Mouse (Mus musculus): ENCODE results near the gene Aldh5a1. TPM values are rescaled to one million over a fixed set of nuclear protein-coding genes. Genes with fewer than 3 reads are reported as not detected.

Aldh5a1 gene
- polyA plus RNA-seq, 1 experiment from 2014 or later, result 9.6 TPM

DNA sequence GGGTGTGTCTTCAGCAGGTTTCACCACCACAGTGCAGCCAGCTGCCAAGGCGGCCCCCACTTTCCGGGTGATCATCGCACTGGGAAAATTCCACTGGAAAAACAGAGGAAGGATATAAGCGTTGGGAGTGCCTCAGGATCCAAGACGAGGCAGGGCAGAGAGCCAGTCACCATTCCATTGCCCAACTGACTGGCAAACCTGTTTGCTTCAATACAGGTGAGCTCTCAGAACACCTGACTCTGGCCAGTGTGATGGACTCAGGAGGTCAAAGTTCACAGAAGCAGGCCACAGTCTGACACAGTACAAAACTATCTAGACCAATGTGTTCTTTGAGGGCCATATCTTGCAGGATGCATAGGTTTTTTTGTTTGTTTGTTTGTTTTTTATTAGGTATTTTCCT lies 13.5 kb downstream of the Aldh5a1 start:
- WGBS, result 85% methylated on average over 5 of the region's 5 CpGs

DNA sequence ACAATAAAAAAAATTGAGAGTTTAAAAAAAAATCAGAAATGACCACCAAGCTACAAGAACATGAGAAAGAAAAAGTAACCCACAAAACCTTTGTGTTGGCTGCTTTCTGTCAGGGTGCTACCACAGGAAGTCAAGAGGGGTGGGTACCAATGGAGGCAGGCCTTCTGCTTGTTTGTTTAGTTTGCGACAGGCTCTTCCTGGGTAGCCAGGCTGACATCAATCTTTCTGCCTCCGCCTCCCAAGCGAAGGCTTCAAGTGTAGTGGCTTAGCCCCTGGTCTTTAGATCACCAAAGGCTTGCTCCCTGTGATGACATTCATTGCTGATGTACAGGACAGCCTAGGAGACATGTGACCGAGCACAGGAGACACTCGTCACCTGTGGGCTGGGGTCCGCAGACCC lies 16.2 kb downstream of the Aldh5a1 start:
- H3K4me3 ChIP-seq (replicated peaks), result no peak overlapping the region
- WGBS, result 62% methylated on average over 6 of the region's 6 CpGs

More for the DNA sequence above, 13.5 kb downstream of the Aldh5a1 start:
- Histone ChIP-seq H3K27me3 (replicated peaks) (no peaks in the 10 kb centered on the region), H3K9ac (no peak overlapping the region), H3K9me3 (no peaks in the 10 kb centered on the region), H3K4me2 (replicated peaks) (no peak overlapping the region), H3K4me1 (replicated peaks) (no peaks in the 10 kb centered on the region), H3K27ac (no peak overlapping the region), H3K36me3 (peaks cover 8% of the 10 kb centered on the region; the same call in 1 of the 2 replicates), H3K4me3 (replicated peaks) (no peak overlapping the region)
- no peak for ATAC-seq

DNA sequence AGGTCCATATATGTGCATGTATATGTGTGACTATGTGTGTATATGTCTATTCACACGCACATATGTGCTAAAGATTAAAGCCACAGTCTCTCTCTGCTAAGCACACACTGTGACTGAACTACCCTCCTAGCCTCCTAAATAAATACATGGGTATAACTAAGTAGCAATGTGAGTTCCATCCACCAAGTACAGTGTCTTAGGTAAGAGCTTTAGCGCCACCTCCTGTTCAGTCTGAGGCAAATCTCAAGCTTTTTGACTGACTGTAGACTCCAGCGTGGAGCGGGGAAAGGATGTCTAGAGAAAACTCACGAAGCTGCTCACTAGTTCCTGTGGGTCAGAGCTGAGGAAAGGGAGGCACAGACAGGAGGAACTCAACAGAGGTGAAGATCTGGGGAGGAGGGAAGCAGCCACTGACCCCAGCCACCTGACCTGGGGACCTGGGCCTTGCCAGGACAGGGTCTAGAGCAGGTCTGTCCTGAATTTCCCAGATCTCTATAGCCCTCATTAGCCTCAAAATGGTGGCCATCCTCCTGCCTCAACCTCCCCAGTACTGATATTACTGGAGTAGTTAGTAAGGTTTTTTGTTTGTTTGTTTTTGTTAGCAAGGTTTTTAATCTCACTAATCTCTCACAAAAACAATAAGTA lies 17.0 kb downstream of the Aldh5a1 start:
- WGBS, result 30% methylated on average over 5 of the region's 5 CpGs
- peaks cover 8% of the 10 kb centered on the region; the same call in 1 of the 2 replicates for H3K36me3 ChIP-seq
- H3K27me3 ChIP-seq (replicated peaks), result no peaks in the 10 kb centered on the region
- no peaks in the 10 kb centered on the region for H3K4me1 ChIP-seq (replicated peaks)
- H3K4me3 ChIP-seq (replicated peaks), result no peak overlapping the region
- H3K9me3 ChIP-seq, result no peaks in the 10 kb centered on the region
- no peak overlapping the region for H3K9ac ChIP-seq
- H3K27ac ChIP-seq, result no peak overlapping the region
- no peak overlapping the region for H3K4me2 ChIP-seq (replicated peaks)
- ATAC-seq, result peak; percentile 92

More for the DNA sequence above, 16.2 kb downstream of the Aldh5a1 start:
- Histone ChIP-seq H3K36me3 (peaks cover 8% of the 10 kb centered on the region; the same call in 1 of the 2 replicates), H3K27ac (no peak overlapping the region), H3K4me1 (replicated peaks) (no peaks in the 10 kb centered on the region), H3K9ac (no peak overlapping the region), H3K4me2 (replicated peaks) (no peak overlapping the region), H3K9me3 (no peaks in the 10 kb centered on the region), H3K27me3 (replicated peaks) (no peaks in the 10 kb centered on the region)
- ATAC-seq, result no peak

DNA sequence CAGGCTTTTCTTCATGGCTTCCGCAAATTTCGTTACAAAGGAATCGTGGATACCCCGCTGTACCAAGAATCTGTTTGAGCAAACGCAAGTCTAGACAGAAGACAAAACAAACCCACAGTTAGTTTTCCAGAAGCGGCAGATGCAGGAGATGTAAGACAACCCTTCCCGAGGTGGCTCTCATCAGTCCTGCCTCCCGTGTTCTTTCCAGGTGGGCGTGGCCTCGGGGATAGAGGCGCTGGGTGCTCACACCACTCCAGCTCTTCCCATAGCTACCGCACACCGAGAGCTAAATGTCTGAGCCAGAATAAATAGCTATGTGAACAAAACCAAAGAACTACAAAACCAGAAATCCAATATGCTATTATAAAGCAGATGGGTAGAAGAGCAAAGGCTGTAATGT lies 21.6 kb downstream of the Aldh5a1 start:
- Histone ChIP-seq H3K9ac (no peak overlapping the region), H3K27ac (no peak overlapping the region), H3K27me3 (replicated peaks) (no peaks in the 10 kb centered on the region), H3K4me2 (replicated peaks) (no peak overlapping the region), H3K9me3 (no peaks in the 10 kb centered on the region), H3K4me1 (replicated peaks) (no peaks in the 10 kb centered on the region), H3K36me3 (peaks cover 10% of the 10 kb centered on the region; the same call in 1 of the 2 replicates), H3K4me3 (replicated peaks) (no peak overlapping the region)
- WGBS, result 69% methylated on average over 13 of the region's 13 CpGs
- no peak for ATAC-seq

DNA sequence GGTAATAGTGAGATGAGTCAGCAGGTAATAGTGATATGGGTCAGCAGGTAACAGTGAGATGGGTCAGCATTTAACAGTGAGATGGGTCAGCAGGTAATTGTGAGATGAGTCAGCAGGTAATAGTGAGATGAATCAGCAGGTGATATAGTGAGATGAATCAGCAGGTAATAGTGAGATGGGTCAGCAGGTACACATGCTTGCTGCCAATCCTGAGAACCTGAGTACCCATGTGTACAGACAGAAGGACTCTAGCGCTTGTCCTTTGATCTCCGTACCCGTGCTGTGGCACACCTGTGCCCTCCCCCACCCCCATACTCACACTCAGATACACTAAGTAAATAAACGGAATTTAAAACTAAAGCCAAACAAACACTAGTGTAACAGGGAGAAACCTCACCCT lies 22.5 kb downstream of the Aldh5a1 start:
- 66% methylated on average over 4 of the region's 4 CpGs for WGBS
- no peaks in the 10 kb centered on the region for H3K9me3 ChIP-seq
- H3K4me1 ChIP-seq (replicated peaks), result no peaks in the 10 kb centered on the region
- H3K27ac ChIP-seq, result no peak overlapping the region
- H3K9ac ChIP-seq, result no peak overlapping the region
- peak; percentile 55 for ATAC-seq
- H3K36me3 ChIP-seq, result peaks cover 10% of the 10 kb centered on the region; the same call in 1 of the 2 replicates
- no peak overlapping the region for H3K4me3 ChIP-seq (replicated peaks)
- H3K27me3 ChIP-seq (replicated peaks), result no peaks in the 10 kb centered on the region
- no peak overlapping the region for H3K4me2 ChIP-seq (replicated peaks)

DNA sequence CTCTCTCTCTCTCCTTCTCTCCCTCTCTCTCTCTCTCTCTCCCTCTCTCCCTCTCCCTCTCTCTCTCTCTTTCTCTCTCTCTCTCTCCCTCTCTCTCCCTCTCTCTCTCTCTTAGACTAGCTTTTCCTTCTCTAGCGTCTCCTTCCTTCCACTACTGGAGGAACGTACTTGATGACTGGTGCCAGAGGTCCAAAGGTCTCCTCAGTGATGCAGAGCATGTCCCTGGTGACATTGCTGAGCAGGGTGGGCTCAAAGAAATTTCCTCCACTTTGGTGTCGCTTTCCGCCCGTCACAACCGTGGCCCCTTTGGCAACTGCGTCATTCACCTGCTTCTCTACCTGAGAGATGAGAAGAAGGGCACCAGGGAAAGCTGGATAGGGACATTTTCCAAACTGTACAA lies 23.9 kb downstream of the Aldh5a1 start:
- Histone ChIP-seq H3K9me3 (no peaks in the 10 kb centered on the region), H3K27ac (no peak overlapping the region), H3K9ac (no peak overlapping the region), H3K4me1 (replicated peaks) (no peaks in the 10 kb centered on the region), H3K36me3 (peaks cover 7% of the 10 kb centered on the region; the same call in 1 of the 2 replicates), H3K4me3 (replicated peaks) (no peak overlapping the region), H3K4me2 (replicated peaks) (no peak overlapping the region), H3K27me3 (replicated peaks) (no peaks in the 10 kb centered on the region)
- ATAC-seq, result no peak
- WGBS, result 87% methylated on average over 7 of the region's 7 CpGs

DNA sequence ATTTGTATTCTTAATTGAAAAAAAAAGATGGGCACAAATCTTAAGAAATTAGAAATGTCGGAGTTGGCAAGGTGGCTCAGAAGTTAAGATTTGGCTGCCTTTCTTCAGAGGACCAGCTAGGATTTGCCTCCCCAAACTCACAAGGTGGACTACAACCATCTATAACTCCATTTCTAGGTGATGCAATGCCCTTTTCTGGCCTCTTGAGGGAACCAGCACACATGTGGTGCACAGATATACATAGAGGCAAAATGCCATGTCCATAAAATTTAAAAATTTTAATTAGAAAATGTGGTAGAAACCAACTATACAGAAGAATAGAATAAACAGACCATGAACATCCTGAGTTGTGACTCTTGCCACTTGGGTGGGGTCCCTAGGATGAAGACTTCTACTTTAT lies 28.3 kb downstream of the Aldh5a1 start:
- Histone ChIP-seq H3K9ac (no peak overlapping the region), H3K36me3 (peaks cover 7% of the 10 kb centered on the region; the same call in 1 of the 2 replicates), H3K27me3 (replicated peaks) (no peaks in the 10 kb centered on the region), H3K4me3 (replicated peaks) (no peak overlapping the region), H3K27ac (no peak overlapping the region), H3K9me3 (no peaks in the 10 kb centered on the region), H3K4me1 (replicated peaks) (no peaks in the 10 kb centered on the region), H3K4me2 (replicated peaks) (no peak overlapping the region)
- no peak for ATAC-seq
- WGBS, result 88% methylated on average over 1 of the region's 1 CpGs

DNA sequence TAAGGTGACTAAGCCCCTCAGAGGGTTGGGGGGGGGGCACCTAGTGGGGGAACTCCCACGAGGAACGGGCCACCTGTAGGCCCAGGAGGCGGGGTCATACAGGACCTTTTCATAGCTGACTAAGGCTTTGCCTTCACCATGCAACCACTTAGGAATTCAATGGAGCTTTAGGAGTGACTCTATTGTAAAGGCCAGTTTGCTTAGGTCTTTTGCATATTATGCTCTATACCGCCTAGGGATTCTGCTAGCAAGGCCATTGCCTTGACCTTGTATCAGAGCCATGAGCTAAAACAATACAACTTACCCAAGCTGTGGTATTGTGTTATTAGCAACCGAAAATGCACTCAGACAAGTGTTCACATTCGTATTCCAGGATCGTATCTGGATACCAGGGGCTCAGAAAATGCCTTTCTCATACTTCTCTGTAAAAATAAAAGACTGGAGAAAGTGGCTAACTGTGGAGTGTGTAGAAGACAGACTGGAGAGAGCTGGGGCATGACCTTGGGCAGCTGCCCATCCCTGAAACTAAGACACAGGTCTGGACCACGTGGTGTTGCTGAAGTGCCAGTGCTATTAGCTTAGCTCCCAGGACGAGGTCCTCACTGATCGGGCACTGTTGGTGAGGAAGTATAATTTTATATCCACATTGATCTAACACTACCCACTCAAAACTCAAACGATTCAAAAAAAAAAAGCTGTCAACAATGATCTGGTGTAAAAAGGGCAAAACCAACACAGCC lies 30.5 kb downstream of the Aldh5a1 start:
- H3K4me3 ChIP-seq (replicated peaks), result no peak overlapping the region
- WGBS, result 83% methylated on average over 11 of the region's 11 CpGs
- no peak overlapping the region for H3K4me2 ChIP-seq (replicated peaks)
- no peaks in the 10 kb centered on the region for H3K27me3 ChIP-seq (replicated peaks)
- no peaks in the 10 kb centered on the region for H3K4me1 ChIP-seq (replicated peaks)
- no peak for ATAC-seq
- no peak overlapping the region for H3K9ac ChIP-seq
- H3K27ac ChIP-seq, result no peak overlapping the region
- peaks cover 5% of the 10 kb centered on the region; the same call in 1 of the 2 replicates for H3K36me3 ChIP-seq
- no peaks in the 10 kb centered on the region for H3K9me3 ChIP-seq

DNA sequence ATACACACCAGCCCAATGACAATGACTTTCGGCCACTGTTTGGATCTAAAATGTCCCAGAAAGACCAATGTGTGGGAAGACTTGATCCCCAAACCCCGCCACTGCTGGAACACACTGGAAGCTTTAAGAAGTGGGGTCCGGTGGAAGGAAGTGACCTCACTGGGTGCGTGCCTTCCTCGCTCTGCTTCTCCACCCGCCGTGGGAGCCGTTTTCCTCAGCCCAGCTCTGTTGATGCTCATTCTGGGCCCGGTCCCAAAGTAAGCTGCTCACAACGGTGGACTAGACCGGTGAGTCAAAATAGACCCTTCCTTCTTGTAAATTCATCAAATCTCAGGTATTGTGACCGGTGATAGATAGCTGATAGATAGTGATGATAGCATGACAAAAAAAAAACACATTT lies 32.0 kb downstream of the Aldh5a1 start:
- Histone ChIP-seq H3K4me2 (replicated peaks) (no peak overlapping the region), H3K9me3 (no peaks in the 10 kb centered on the region), H3K27me3 (replicated peaks) (no peaks in the 10 kb centered on the region), H3K36me3 (no peaks in the 10 kb centered on the region), H3K4me3 (replicated peaks) (no peak overlapping the region), H3K9ac (no peak overlapping the region), H3K27ac (no peak overlapping the region), H3K4me1 (replicated peaks) (no peaks in the 10 kb centered on the region)
- ATAC-seq, result no peak
- WGBS, result 90% methylated on average over 12 of the region's 12 CpGs

DNA sequence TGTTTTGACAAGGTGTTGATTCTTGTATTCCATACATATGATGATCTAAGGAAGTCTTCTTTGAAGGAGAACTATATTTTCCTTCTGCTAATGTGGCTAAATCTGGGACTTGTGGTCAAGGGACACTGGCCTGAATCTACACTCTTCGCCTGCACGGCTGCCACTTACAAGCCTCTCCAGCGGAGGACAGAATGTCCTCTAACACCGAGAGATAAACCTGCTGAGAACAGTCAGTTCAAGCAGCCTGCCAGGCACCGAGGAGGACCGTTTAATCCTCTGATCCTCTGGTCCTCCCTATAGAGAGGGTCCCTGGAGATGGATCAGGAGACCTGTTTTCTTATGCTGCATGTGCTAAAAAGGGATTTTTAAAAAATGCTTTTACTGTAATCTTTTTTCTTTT lies 34.0 kb downstream of the Aldh5a1 start:
- 71% methylated on average over 6 of the region's 6 CpGs for WGBS
- no peak for ATAC-seq

DNA sequence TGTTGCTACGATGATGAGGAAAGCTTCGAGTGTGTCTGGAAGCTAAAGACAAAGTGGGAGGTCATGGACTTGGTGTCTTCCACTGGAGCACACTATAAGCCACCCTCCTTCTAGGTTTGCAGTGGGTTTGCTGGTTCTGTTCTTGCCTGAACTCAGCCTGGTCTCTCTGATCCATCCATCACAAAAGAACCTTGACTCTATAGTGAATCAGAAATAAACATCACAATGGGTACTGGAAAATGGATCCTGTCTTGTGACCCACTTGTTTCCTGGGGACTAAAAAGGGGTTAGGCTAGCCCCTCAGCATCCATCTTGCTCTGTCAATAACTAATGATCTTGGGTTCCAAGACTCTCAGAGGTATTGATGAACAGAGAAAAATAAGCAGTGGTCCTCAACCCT lies 35.5 kb downstream of the Aldh5a1 start:
- Histone ChIP-seq H3K4me1 (replicated peaks) (no peaks in the 10 kb centered on the region), H3K36me3 (no peaks in the 10 kb centered on the region), H3K9me3 (no peaks in the 10 kb centered on the region), H3K27me3 (replicated peaks) (no peaks in the 10 kb centered on the region), H3K27ac (no peak overlapping the region), H3K4me2 (replicated peaks) (no peak overlapping the region), H3K4me3 (replicated peaks) (no peak overlapping the region), H3K9ac (no peak overlapping the region)
- no peak for ATAC-seq
- 87% methylated on average over 2 of the region's 2 CpGs for WGBS

More for the DNA sequence above, 34.0 kb downstream of the Aldh5a1 start:
- H3K27ac ChIP-seq, result no peak overlapping the region
- H3K4me1 ChIP-seq (replicated peaks), result no peaks in the 10 kb centered on the region
- no peaks in the 10 kb centered on the region for H3K36me3 ChIP-seq
- H3K9me3 ChIP-seq, result no peaks in the 10 kb centered on the region
- H3K9ac ChIP-seq, result no peak overlapping the region
- no peaks in the 10 kb centered on the region for H3K27me3 ChIP-seq (replicated peaks)
- no peak overlapping the region for H3K4me3 ChIP-seq (replicated peaks)
- H3K4me2 ChIP-seq (replicated peaks), result no peak overlapping the region

DNA sequence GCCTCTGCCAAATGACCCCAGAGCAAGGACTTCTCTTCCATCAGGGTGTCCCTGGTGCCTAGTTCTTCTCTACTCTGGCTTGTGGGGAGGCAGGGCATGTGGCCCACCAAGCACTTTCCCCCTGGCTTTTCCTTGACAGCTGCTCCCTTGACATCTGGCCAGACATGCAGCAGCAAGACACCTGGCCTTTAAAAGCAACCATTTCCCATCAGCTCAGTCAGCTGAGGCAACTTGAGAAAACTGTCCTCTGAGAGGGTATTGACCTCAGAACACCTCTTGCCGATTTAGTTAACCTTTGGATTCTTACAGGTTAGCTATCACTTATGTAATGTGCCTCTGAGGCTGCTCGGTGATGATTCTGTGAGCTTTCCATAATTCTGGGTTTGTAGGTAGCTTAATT lies 43.6 kb downstream of the Aldh5a1 start:
- Histone ChIP-seq H3K9me3 (no peaks in the 10 kb centered on the region), H3K9ac (no peak overlapping the region), H3K4me3 (replicated peaks) (no peak overlapping the region), H3K4me2 (replicated peaks) (no peak overlapping the region), H3K27me3 (replicated peaks) (no peaks in the 10 kb centered on the region), H3K27ac (no peak overlapping the region), H3K36me3 (no peaks in the 10 kb centered on the region), H3K4me1 (replicated peaks) (0 out of 2 replicates have a peak, but pooled peaks cover 3% of the 10 kb centered on the region)
- ATAC-seq, result no peak
- WGBS, result 68% methylated on average over 2 of the region's 2 CpGs

DNA sequence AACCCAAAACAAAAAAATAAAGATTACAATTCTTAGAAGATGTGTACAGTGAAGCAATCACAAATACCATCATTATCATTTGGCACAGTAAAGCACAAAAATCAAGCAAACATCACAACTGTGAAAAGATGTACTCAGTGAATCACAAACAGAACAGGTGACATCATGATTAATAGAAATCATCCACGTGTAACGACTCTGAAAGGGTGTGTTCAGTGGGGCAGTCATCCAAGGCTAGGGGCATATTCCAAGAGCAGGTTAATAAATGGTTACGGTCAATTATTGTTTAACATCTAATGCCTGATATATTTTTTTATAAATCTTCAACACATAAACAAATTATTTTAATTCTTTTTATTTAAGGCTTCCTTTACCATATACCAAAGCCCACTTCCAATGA lies 44.9 kb downstream of the Aldh5a1 start:
- WGBS, result 78% methylated on average over 3 of the region's 3 CpGs

More for the DNA sequence above, 44.9 kb downstream of the Aldh5a1 start:
- Histone ChIP-seq H3K4me3 (replicated peaks) (no peak overlapping the region), H3K4me2 (replicated peaks) (no peak overlapping the region), H3K27me3 (replicated peaks) (no peaks in the 10 kb centered on the region), H3K4me1 (replicated peaks) (0 out of 2 replicates have a peak, but pooled peaks cover 3% of the 10 kb centered on the region), H3K9ac (no peak overlapping the region), H3K27ac (no peak overlapping the region), H3K9me3 (no peaks in the 10 kb centered on the region), H3K36me3 (no peaks in the 10 kb centered on the region)
- ATAC-seq, result no peak

Measured in intestine, embryonic 15.5 days (tissue).